Mouse (Mus musculus): Measurements from ENCODE around the gene Scn3b. TPM values are rescaled to one million over a fixed set of nuclear protein-coding genes. Genes with fewer than 3 reads are reported as not detected.

The Scn3b gene
- total and polyA plus RNA-seq, 2 experiments from 2014 or later = 157 to 235 TPM

GRCm38 (mm10) chr9:40332731-40333648 is 64.0 kb downstream of the Scn3b start:
- H3K36me3 ChIP-seq (ENCODE audit: insufficient read depth, low read length) = peaks cover 39% of the 10 kb centered on the region
- no peak overlapping the region for H3K27ac ChIP-seq (ENCODE audit: low read depth, low read length)
- no peak for TF ChIP-seq CTCF (IDR thresholded peaks at IDR 0.05)
- no peaks in the 10 kb centered on the region for H3K27me3 ChIP-seq (ENCODE audit: insufficient read depth, low read length)
- H3K4me3 ChIP-seq (ENCODE audit: low read depth, low read length) = no peak overlapping the region
- no peak overlapping the region for H3K4me2 ChIP-seq (ENCODE audit: low read depth, low read length, poor library complexity, severe bottlenecking)
- WGBS = 86% methylated on average over 31 of the region's 31 CpGs
- DNase-seq (ENCODE audit: low spot score) (no peak), ATAC-seq (ENCODE audit: low FRiP score) (no peak)
- peaks cover 3% of the 10 kb centered on the region; the same call in 1 of the 2 replicates for H3K4me1 ChIP-seq (ENCODE audit: insufficient read depth, low read length)
- H3K9me3 ChIP-seq (ENCODE audit: low read length) = no peaks in the 10 kb centered on the region
- H3K9ac ChIP-seq (replicated peaks; ENCODE audit: low read length, poor library complexity, severe bottlenecking) = no peak overlapping the region

GRCm38 (mm10) chr9:40333649-40334396 is 64.8 kb downstream of the Scn3b start:
- Histone ChIP-seq H3K36me3 (ENCODE audit: insufficient read depth, low read length) (peaks cover 31% of the 10 kb centered on the region), H3K27ac (ENCODE audit: low read depth, low read length) (no peak overlapping the region), H3K4me3 (ENCODE audit: low read depth, low read length) (no peak overlapping the region), H3K27me3 (ENCODE audit: insufficient read depth, low read length) (no peaks in the 10 kb centered on the region), H3K9ac (replicated peaks; ENCODE audit: low read length, poor library complexity, severe bottlenecking) (no peak overlapping the region), H3K4me1 (ENCODE audit: insufficient read depth, low read length) (peaks cover 3% of the 10 kb centered on the region; the same call in 1 of the 2 replicates), H3K9me3 (ENCODE audit: low read length) (no peaks in the 10 kb centered on the region), H3K4me2 (ENCODE audit: low read depth, low read length, poor library complexity, severe bottlenecking) (no peak overlapping the region)
- peak; percentile 39; the same call in 1 of the 2 replicates for ATAC-seq (ENCODE audit: low FRiP score)
- peak; percentile 94 for TF ChIP-seq CTCF (IDR thresholded peaks at IDR 0.05)
- 59% methylated on average over 9 of the region's 9 CpGs for WGBS
- peak; percentile 76 for DNase-seq (ENCODE audit: low spot score)

- no peak for DNase-seq (ENCODE audit: low spot score)
- H3K36me3 ChIP-seq (ENCODE audit: insufficient read depth, low read length) = peaks cover 28% of the 10 kb centered on the region
- no peak overlapping the region for H3K9ac ChIP-seq (replicated peaks; ENCODE audit: low read length, poor library complexity, severe bottlenecking)
- peaks cover 3% of the 10 kb centered on the region; the same call in 1 of the 2 replicates for H3K4me1 ChIP-seq (ENCODE audit: insufficient read depth, low read length)
- 73% methylated on average over 2 of the region's 2 CpGs for WGBS
- H3K9me3 ChIP-seq (ENCODE audit: low read length) = no peaks in the 10 kb centered on the region
- no peak overlapping the region for H3K4me2 ChIP-seq (ENCODE audit: low read depth, low read length, poor library complexity, severe bottlenecking)
- ATAC-seq (ENCODE audit: low FRiP score) = no peak
- no peak overlapping the region for H3K4me3 ChIP-seq (ENCODE audit: low read depth, low read length)
- H3K27ac ChIP-seq (ENCODE audit: low read depth, low read length) = no peak overlapping the region
- no peak for TF ChIP-seq CTCF (IDR thresholded peaks at IDR 0.05)
- H3K27me3 ChIP-seq (ENCODE audit: insufficient read depth, low read length) = no peaks in the 10 kb centered on the region
Measured at GRCm38 (mm10) chr9:40334617-40335016, 65.6 kb downstream of the Scn3b start.

- Histone ChIP-seq H3K4me2 (ENCODE audit: low read depth, low read length, poor library complexity, severe bottlenecking) (no peak overlapping the region), H3K36me3 (ENCODE audit: insufficient read depth, low read length) (peaks cover 15% of the 10 kb centered on the region), H3K4me1 (ENCODE audit: insufficient read depth, low read length) (peaks cover 5% of the 10 kb centered on the region; the same call in 1 of the 2 replicates), H3K9me3 (ENCODE audit: low read length) (no peaks in the 10 kb centered on the region), H3K27me3 (ENCODE audit: insufficient read depth, low read length) (no peaks in the 10 kb centered on the region), H3K4me3 (ENCODE audit: low read depth, low read length) (no peak overlapping the region), H3K27ac (ENCODE audit: low read depth, low read length) (no peak overlapping the region), H3K9ac (replicated peaks; ENCODE audit: low read length, poor library complexity, severe bottlenecking) (no peak overlapping the region)
- ATAC-seq (ENCODE audit: low FRiP score) (peak; percentile 32; the same call in 1 of the 2 replicates), DNase-seq (ENCODE audit: low spot score) (peak; percentile 78)
- no peak for TF ChIP-seq CTCF (IDR thresholded peaks at IDR 0.05)
- WGBS = 48% methylated on average over 5 of the region's 5 CpGs
Measured at GRCm38 (mm10) chr9:40336701-40337100, 67.7 kb downstream of the Scn3b start.

- H3K9ac ChIP-seq (replicated peaks; ENCODE audit: low read length, poor library complexity, severe bottlenecking) = no peak overlapping the region
- peaks cover 9% of the 10 kb centered on the region for H3K36me3 ChIP-seq (ENCODE audit: insufficient read depth, low read length)
- H3K27ac ChIP-seq (ENCODE audit: low read depth, low read length) = no peak overlapping the region
- no peak overlapping the region for H3K4me3 ChIP-seq (ENCODE audit: low read depth, low read length)
- DNase-seq (ENCODE audit: low spot score) = peak; percentile 57
- H3K4me2 ChIP-seq (ENCODE audit: low read depth, low read length, poor library complexity, severe bottlenecking) = no peak overlapping the region
- no peaks in the 10 kb centered on the region for H3K9me3 ChIP-seq (ENCODE audit: low read length)
- H3K27me3 ChIP-seq (ENCODE audit: insufficient read depth, low read length) = no peaks in the 10 kb centered on the region
- no peak for ATAC-seq (ENCODE audit: low FRiP score)
- 69% methylated on average over 4 of the region's 4 CpGs for WGBS
- H3K4me1 ChIP-seq (ENCODE audit: insufficient read depth, low read length) = peaks cover 5% of the 10 kb centered on the region; the same call in 1 of the 2 replicates
- TF ChIP-seq CTCF (IDR thresholded peaks at IDR 0.05) = no peak
Measured at GRCm38 (mm10) chr9:40337131-40337820, 68.3 kb downstream of the Scn3b start.
